Mouse (Mus musculus) lung, postnatal 14 days (tissue): ENCODE results near the gene Abhd16b.

Source experiments
- DNase-seq: peaks from one replicate; pipeline ENCODE4 v3.0.0; 2021

Abhd16b gene

GRCm38 (mm10) chr2:181493156-181493927, at the start of gene Abhd16b:
Gene Abhd16b, plus strand, starts transcription at chr2:181493206.
- no peak for DNase-seq

- DNase-seq, result no peak
Measured at GRCm38 (mm10) chr2:181452181-181452580, 40.8 kb upstream of the Abhd16b start.

- no peak for DNase-seq
Measured at GRCm38 (mm10) chr2:181453274-181453673, 39.7 kb upstream of the Abhd16b start.

- DNase-seq, result peak; percentile 42
Measured at GRCm38 (mm10) chr2:181455899-181456298, 37.1 kb upstream of the Abhd16b start.

GRCm38 (mm10) chr2:181457831-181458230, 35.2 kb upstream of the Abhd16b start:
- no peak for DNase-seq

GRCm38 (mm10) chr2:181458411-181459152, 34.4 kb upstream of the Abhd16b start:
- DNase-seq, result peak; percentile 54

GRCm38 (mm10) chr2:181459153-181459672, 33.8 kb upstream of the Abhd16b start, which contains the start of gene Zbtb46:
Gene Zbtb46, minus strand, starts transcription at chr2:181459426.
- DNase-seq, result peak; percentile 91

GRCm38 (mm10) chr2:181459673-181460621, 33.1 kb upstream of the Abhd16b start:
- peak; percentile 64 for DNase-seq

GRCm38 (mm10) chr2:181461536-181462100, 31.4 kb upstream of the Abhd16b start:
- DNase-seq, result no peak

GRCm38 (mm10) chr2:181462604-181463003, 30.4 kb upstream of the Abhd16b start:
- no peak for DNase-seq

- DNase-seq, result peak; percentile 59
Measured at GRCm38 (mm10) chr2:181463008-181463738, 29.8 kb upstream of the Abhd16b start.

- DNase-seq, result no peak
Measured at GRCm38 (mm10) chr2:181465423-181465822, 27.6 kb upstream of the Abhd16b start.

- DNase-seq, result peak; percentile 43
Measured at GRCm38 (mm10) chr2:181470285-181470684, 22.7 kb upstream of the Abhd16b start.

GRCm38 (mm10) chr2:181471246-181471645, 21.8 kb upstream of the Abhd16b start:
- DNase-seq, result peak; percentile 53

- DNase-seq, result no peak
Measured at GRCm38 (mm10) chr2:181472256-181472827, 20.7 kb upstream of the Abhd16b start.

GRCm38 (mm10) chr2:181483120-181483519, 9.9 kb upstream of the Abhd16b start:
- DNase-seq, result no peak

- peak; percentile 58 for DNase-seq
Measured at GRCm38 (mm10) chr2:181483562-181484318, 9.3 kb upstream of the Abhd16b start.

GRCm38 (mm10) chr2:181484456-181485233, 8.4 kb upstream of the Abhd16b start:
- DNase-seq, result no peak

- no peak for DNase-seq
Measured at GRCm38 (mm10) chr2:181485741-181486140, 7.3 kb upstream of the Abhd16b start.
